Mouse (Mus musculus) Patski (cell line): Measurements from ENCODE around the gene Doc2a. TPM values are rescaled to one million over a fixed set of nuclear protein-coding genes. Genes with fewer than 3 reads are reported as not detected.

Experiments used
- ATAC-seq: fragments of 100-300 bp; one replicate; pipeline ENCODE4 v1.8.0; 2021
- CTCF ChIA-PET: fragments of 350-600 bp; sonication (Branson Sonifier 250); formaldehyde crosslinking; loops from one replicate; lab custom pipeline; 2022; ENCODE audit warnings: inconsistent platforms; lab: Charles Lee
- POLR2A ChIA-PET: fragments of 350-600 bp; sonication (Branson Sonifier 250); formaldehyde crosslinking; loops from one replicate; lab custom pipeline; 2022; ENCODE audit warnings: antibody characterized with exemption, inconsistent platforms; lab: Charles Lee
- DNase-seq: peaks from one replicate; pipeline ENCODE4 v3.0.0-alpha.2; 2011; ENCODE audit warnings: low read depth, low spot score
- H3K27me3 ChIP-seq: fragments of 371-371 bp; one replicate; pipeline ENCODE4 v1.5.1; 2021
- CTCF ChIP-seq: fragments of 100-300 bp; IDR thresholded peaks from one replicate; pipeline ENCODE4 v1.5.1; 2021
- in situ Hi-C: fragments of 300-500 bp; cut with MboI; formaldehyde crosslinking; loops from 3 replicates; pipeline ENCODE4 v1.11.1; 2018; ENCODE audit warnings: low pct_unique_long_range_greater_than_20kb, mixed read lengths
- polyA plus RNA-seq: library from polyadenylated mRNA; unstranded; gene quantifications from one replicate; pipeline ENCODE4 v1.2.3, GENCODE M21; 2021

The Doc2a gene
- not detected for polyA plus RNA-seq

DNA sequence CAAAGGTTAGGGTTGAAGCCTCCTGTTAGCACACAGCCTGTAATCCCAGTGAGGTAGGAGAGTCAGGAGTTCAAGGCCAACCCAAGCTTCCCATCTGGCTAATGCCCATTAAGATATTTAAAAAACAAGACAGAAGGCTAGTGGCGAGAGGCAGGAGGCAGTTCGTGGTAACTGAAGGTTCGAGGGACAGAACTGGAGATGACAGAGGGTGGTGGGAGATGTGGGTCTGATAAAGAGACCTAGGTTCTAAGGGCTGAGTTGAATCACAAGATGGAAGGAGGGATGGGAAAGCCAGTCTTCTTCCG lies at the start of gene Doc2a:
Gene Doc2a, plus strand, starts transcription at position 301 of the 305 bp plus-strand sequence.
- in situ Hi-C loops, result no loop called here

DNA sequence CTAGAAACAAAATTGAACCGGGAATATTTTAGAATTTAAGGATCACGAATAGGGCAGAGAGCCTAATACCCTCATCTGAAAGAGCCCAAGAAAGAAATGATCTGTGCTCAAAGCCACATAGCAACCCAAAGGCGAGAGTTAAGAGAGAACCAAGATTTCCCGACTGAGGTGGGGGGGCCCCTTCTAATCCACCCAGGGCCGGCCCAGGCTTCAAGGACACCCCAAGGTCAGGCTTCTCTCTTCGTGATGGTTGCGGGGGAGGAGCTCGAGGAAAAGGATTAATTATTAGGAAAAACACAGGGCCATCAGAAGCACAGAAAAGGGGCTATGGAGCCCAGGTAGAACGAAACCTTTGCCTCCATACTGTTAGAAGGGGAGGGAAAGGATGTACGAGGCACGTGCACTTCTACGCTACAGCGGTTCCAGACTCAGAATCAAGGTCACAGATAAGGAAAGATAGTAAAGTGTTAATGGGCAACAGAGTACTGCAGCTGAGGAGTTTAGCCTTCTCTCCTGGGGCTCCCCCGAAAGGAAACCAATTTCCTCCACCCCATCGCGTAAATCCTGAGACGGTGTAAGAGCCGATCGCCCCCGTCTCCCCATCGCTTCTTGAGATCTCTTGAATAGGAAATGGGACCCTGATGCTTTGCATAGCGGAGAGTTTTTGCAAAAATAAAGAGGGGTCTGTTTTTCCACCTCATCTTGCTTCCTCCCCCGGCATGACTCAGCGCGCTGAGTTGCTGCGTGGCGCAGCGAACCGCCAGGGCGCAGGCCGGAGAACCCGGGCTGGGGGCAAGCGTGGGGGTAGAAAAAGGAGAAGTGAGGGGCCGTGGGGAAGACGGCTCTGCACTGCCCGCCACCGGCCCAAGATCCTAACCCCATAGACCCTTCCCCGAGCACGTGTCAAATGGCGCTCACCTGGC lies 48.8 kb upstream of the Doc2a start:
- no peak for TF ChIP-seq CTCF
- POLR2A ChIA-PET, result interaction anchor here (0.8 to 1.1 kb wide), 2 partner anchors 15 to 57 kb away, joined by 3 to 6 read pairs; no protein-coding TSS in a partner anchor
- in situ Hi-C loops, result no loop called here
- CTCF ChIA-PET, result no interaction called here
- no peaks in the 10 kb centered on the region for H3K27me3 ChIP-seq
- ATAC-seq (peak; percentile 1), DNase-seq (no peak)

More for the DNA sequence above, at the start of gene Doc2a:
- ATAC-seq, result no peak
- CTCF ChIA-PET, result no interaction called here
- H3K27me3 ChIP-seq, result peaks cover 13% of the 10 kb centered on the region
- no peak for TF ChIP-seq CTCF
- DNase-seq, result no peak
- POLR2A ChIA-PET, result no interaction called here

- ATAC-seq (peak; percentile 84), DNase-seq (peak; percentile 91)
- ChIA-PET POLR2A (interaction anchor here (0.8 to 1.2 kb wide), 5 partner anchors 16 to 56 kb away, joined by 3 to 7 read pairs (median 5); partner anchors contain the start of gene Tbx6), CTCF (no interaction called here)
- in situ Hi-C loops, result no loop called here
- no peaks in the 10 kb centered on the region for H3K27me3 ChIP-seq
- no peak for TF ChIP-seq CTCF
These were observed 48.2 kb upstream of the Doc2a start for GRCm38 (mm10) chr7:126799050-126799467.

DNA sequence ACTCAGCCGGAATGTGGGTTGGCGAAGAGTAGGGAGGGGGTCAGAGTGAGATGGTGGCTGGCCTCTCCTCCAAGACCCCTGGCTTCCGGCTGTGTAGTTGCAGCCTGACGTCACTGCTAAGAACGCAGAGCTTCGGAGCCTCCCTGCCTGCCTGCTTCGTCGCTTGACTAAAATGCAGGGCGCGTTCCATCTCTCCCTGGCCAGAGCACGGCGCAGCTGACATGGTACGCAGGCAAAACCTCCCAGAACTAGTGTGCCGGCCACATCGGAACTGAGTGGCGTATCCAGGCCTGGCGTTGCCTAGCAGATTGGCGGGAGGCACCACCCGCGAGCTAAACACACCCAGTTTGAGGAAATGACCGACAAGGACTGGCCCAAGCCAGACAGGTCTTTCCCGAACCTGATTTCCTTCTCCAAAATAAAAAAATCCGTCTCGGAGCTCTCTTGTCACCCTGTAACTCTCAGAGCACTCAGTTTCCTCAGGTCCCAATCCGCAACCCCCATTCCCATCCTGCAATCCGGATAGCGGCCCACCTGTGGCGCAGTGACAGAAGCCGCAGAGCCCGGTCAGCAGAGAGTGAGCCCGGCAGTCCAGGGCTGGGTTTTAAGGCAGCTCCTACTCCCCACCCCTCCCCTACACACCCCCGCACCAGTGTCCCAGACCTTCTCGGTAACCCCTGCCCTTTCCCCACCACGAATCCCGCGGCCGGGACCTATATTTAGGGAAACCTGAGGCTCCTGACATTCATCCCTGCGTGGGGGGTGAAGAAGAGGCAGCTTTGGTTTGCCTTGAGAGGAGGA lies 47.5 kb upstream of the Doc2a start:
- TF ChIP-seq CTCF, result no peak
- CTCF ChIA-PET, result no interaction called here
- POLR2A ChIA-PET, result interaction anchor here (1.0 to 1.3 kb wide), 6 partner anchors 13 to 24 kb away, joined by 3 to 7 read pairs (median 5); partner anchors contain the start of gene Tbx6
- DNase-seq, result no peak
- ATAC-seq, result peak; percentile 70
- H3K27me3 ChIP-seq, result no peaks in the 10 kb centered on the region
- in situ Hi-C loops, result no loop called here

- ChIA-PET CTCF (no interaction called here), POLR2A (interaction anchor here (1.0 to 1.3 kb wide), 3 partner anchors 12 to 25 kb away, joined by 3 to 5 read pairs (median 4); no protein-coding TSS in a partner anchor)
- no peak for TF ChIP-seq CTCF
- no peaks in the 10 kb centered on the region for H3K27me3 ChIP-seq
- no peak for DNase-seq
- no peak for ATAC-seq
- in situ Hi-C loops, result no loop called here
These were observed 46.8 kb upstream of the Doc2a start for GRCm38 (mm10) chr7:126800269-126801056.

- H3K27me3 ChIP-seq, result no peaks in the 10 kb centered on the region
- DNase-seq (no peak), ATAC-seq (no peak)
- POLR2A ChIA-PET, result interaction anchor here (1.3 kb wide), 1 partner anchor 11 kb away, joined by 3 read pairs; no protein-coding TSS in a partner anchor
- TF ChIP-seq CTCF, result no peak
- in situ Hi-C loops, result no loop called here
- CTCF ChIA-PET, result no interaction called here
These were observed 46.2 kb upstream of the Doc2a start for GRCm38 (mm10) chr7:126801057-126801422.

- ATAC-seq, result no peak
- ChIA-PET CTCF (no interaction called here), POLR2A (interaction anchor here (0.9 kb wide), 1 partner anchor 9 kb away, joined by 3 read pairs; no protein-coding TSS in a partner anchor)
- no peak for DNase-seq
- no peaks in the 10 kb centered on the region for H3K27me3 ChIP-seq
- no peak for TF ChIP-seq CTCF
- in situ Hi-C loops, result no loop called here
These were observed 44.9 kb upstream of the Doc2a start for GRCm38 (mm10) chr7:126802134-126802889.

DNA sequence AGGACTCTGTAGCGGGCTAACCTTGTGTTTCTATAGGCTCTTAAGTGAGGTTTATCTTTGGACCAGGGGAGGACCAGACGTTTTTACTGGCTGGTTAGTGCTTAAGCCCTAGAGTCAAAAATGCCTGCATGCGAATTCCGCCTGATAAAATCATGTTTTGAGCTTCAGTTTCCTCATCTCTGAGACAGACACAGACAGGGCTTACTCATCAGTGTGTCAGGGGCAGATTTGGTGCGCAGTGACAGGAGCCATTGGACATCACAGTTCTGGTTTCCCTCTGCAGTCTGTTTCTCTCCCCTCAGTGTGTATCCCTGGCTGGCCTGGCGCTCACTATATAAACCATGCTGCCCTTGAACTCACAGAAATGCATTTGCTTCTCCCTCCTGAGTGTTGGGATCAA lies 44.0 kb upstream of the Doc2a start:
- ATAC-seq (no peak), DNase-seq (no peak)
- no peak for TF ChIP-seq CTCF
- in situ Hi-C loops, result no loop called here
- CTCF ChIA-PET, result no interaction called here
- POLR2A ChIA-PET, result no interaction called here
- no peaks in the 10 kb centered on the region for H3K27me3 ChIP-seq

DNA sequence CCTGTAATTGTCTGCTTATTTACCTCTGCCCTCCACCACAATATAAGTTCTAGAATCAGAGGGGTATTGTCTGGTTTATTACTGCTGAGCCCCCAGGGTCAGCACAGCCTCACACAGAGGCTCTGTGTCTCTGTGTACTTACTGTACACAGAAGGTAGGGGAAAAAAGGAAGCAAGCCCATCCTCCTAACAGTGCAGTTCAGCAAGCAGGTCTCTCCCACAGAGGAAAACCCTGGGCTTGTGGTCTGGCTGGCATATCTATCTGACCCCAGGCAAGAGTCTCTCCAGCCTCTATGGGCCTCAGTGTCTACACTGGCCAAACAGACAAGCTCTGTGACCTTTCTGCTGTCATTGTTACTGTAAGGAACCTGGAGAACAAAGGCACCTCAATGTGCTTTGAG lies 43.5 kb upstream of the Doc2a start:
- ChIA-PET CTCF (no interaction called here), POLR2A (no interaction called here)
- in situ Hi-C loops, result no loop called here
- H3K27me3 ChIP-seq, result no peaks in the 10 kb centered on the region
- no peak for TF ChIP-seq CTCF
- ATAC-seq (no peak), DNase-seq (no peak)
